Mouse (Mus musculus) liver, embryonic 14.5 days (tissue): ENCODE data around the gene Gm20547.
"Not testable (repeated sequence)": the region's sequence is repeated elsewhere in the genome, so short reads cannot be mapped to it uniquely, and the experiment has no call there.

Source experiments
- CTCF ChIP-seq: IDR thresholded peaks from 2 replicates; pipeline ENCODE4 v1.5.1; 2016; ENCODE audit warnings: antibody characterized with exemption, low read depth, control low read depth
- EP300 ChIP-seq: IDR thresholded peaks from 2 replicates; pipeline ENCODE4 v1.6.1; 2016; ENCODE audit warnings: antibody characterized with exemption, low read depth

DNA sequence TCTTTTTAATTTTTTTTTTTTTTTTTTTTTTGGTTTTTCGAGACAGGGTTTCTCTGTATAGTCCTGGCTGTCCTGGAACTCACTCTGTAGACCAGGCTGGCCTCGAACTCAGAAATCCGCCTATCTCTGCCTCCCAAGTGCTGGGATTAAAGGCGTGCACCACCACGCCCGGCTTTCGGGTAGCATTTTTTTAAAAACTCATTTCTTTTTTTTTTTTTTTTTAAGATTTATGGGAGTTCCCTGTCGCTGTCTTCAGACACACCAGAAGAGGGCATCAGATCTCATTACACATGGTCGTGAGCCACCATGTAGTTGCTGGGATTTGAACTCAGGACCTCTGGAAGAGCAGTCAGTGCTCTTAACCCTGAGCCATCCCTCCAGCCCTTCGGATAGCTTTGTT lies 20.1 kb upstream of the Gm20547 start:
- TF ChIP-seq EP300, CTCF: not testable (repeated sequence)
